Mouse (Mus musculus) midbrain, embryonic 15.5 days (tissue): ENCODE measurements around the gene Gldc. TPM values are rescaled to one million over a fixed set of nuclear protein-coding genes. Genes with fewer than 3 reads are reported as not detected.

ENCODE experiments used
- ATAC-seq: fragments of 200-750 bp; cut with Nextera tagmentation; replicated peaks from 2 replicates; pipeline ENCODE4 v1.8.0; 2017; ENCODE audit warnings: moderate TSS enrichment
- H3K27ac ChIP-seq: fragments of 300-500 bp; sonication (generic); 2 replicates; pipeline ENCODE4 v1.5.1; 2015; ENCODE audit warnings: mild to moderate bottlenecking, inconsistent platforms
- H3K27me3 ChIP-seq: fragments of 300-500 bp; sonication (generic); replicated peaks from 2 replicates; pipeline ENCODE4 v1.6.1; 2015; ENCODE audit warnings: inconsistent platforms
- H3K36me3 ChIP-seq: fragments of 300-500 bp; sonication (generic); replicated peaks from 2 replicates; pipeline ENCODE4 v1.6.1; 2015; ENCODE audit warnings: inconsistent platforms
- H3K4me1 ChIP-seq: fragments of 300-500 bp; sonication (generic); 2 replicates; pipeline ENCODE4 v1.6.1; 2015; ENCODE audit warnings: inconsistent platforms
- H3K4me2 ChIP-seq: fragments of 300-500 bp; sonication (generic); 2 replicates; pipeline ENCODE4 v1.6.1; 2015; ENCODE audit warnings: inconsistent platforms, mild to moderate bottlenecking, moderate library complexity
- H3K4me3 ChIP-seq: fragments of 300-500 bp; sonication (generic); 2 replicates; pipeline ENCODE4 v1.5.1; 2015; ENCODE audit warnings: mild to moderate bottlenecking, inconsistent platforms
- H3K9ac ChIP-seq: fragments of 300-500 bp; sonication (generic); 2 replicates; pipeline ENCODE4 v1.6.1; 2015; ENCODE audit warnings: mild to moderate bottlenecking, inconsistent platforms
- H3K9me3 ChIP-seq: fragments of 300-500 bp; sonication (generic); 2 replicates; pipeline ENCODE4 v1.6.1; 2016; ENCODE audit warnings: inconsistent platforms
- WGBS: fragments of 180-500 bp; shearing (Covaris S2); methylation state at CpG from one replicate; pipeline ENCODE4 v1.1.7; 2015; ENCODE audit warnings: mixed read lengths; 5-methylcytosine and 5-hydroxymethylcytosine counted together
- polyA plus RNA-seq: library from polyadenylated mRNA; unstranded; fragments of >200 nt; fragmentation: Nextera tagmentation; extraction: Ambion mirVana; gene quantifications from 2 replicates; pipeline ENCODE4 v1.2.1, GENCODE M21; 2015

Gene Gldc
- polyA plus RNA-seq, 1 experiment from 2014 or later = 6.6 TPM

DNA sequence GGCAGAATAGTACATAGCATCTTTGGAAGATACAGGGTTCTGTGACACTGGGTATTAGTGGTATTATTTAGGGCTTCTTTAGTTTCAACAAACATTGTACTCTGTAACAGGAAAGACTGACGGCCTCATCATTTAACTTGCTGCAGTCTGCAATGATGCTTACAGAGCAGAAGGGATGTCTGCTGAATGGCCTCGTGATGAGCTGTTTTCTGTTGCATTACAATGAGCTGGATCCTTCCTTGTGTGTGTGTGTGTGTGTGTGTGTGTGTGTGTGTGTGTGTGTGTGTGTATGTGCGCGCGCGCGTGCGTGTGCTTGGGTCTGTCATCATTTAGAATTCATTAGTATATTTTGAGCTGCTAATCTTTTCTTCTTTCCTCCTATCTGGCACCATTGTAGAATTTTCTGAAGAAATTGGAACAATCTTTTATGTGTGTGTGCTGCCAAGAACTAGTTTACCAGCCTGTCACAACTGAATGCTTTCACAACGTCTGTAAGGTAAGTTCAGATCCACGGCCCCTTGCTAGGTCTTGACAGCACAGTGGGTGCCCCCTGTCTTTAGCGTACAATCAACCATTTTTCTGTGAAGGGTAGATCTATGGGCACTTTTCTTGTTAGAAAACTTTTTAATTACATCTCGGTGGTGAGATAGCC, 83.5 kb downstream of the Gldc start:
- peaks cover 22% of the 10 kb centered on the region; the same call in 1 of the 2 replicates for H3K36me3 ChIP-seq
- H3K27me3 ChIP-seq = no peaks in the 10 kb centered on the region
- H3K4me1 ChIP-seq = peaks cover 4% of the 10 kb centered on the region; the same call in 1 of the 2 replicates
- no peak overlapping the region for H3K27ac ChIP-seq
- no peak overlapping the region for H3K4me3 ChIP-seq
- WGBS = 81% methylated on average over 12 of the region's 12 CpGs
- no peak overlapping the region for H3K9ac ChIP-seq
- no peak overlapping the region for H3K4me2 ChIP-seq
- H3K9me3 ChIP-seq = no peaks in the 10 kb centered on the region
- ATAC-seq = no peak

DNA sequence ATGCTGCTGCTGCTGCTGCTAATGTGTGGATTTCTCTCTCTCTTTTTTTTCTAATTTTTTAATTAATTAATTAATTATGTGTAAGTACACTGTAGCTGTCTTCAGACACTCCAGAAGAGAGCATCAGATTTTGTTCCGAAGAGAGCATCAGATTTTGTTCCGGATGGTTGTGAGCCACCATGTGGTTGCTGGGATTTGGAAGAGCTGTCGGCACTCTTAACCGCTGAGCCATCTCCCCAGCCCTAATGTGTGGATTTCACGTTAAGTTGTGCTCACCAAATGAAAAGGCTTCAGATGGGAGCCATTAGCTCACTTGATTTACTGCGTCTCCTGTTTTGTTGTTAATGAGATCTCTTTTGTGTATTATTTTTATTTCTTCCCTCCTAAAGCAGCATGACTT, 85.1 kb downstream of the Gldc start:
- Histone ChIP-seq H3K27ac (no peak overlapping the region), H3K9me3 (no peaks in the 10 kb centered on the region), H3K4me1 (no peaks in the 10 kb centered on the region), H3K4me3 (no peak overlapping the region), H3K27me3 (no peaks in the 10 kb centered on the region), H3K36me3 (peaks cover 27% of the 10 kb centered on the region; the same call in 1 of the 2 replicates), H3K4me2 (no peak overlapping the region), H3K9ac (no peak overlapping the region)
- 85% methylated on average over 6 of the region's 6 CpGs for WGBS
- ATAC-seq = no peak

DNA sequence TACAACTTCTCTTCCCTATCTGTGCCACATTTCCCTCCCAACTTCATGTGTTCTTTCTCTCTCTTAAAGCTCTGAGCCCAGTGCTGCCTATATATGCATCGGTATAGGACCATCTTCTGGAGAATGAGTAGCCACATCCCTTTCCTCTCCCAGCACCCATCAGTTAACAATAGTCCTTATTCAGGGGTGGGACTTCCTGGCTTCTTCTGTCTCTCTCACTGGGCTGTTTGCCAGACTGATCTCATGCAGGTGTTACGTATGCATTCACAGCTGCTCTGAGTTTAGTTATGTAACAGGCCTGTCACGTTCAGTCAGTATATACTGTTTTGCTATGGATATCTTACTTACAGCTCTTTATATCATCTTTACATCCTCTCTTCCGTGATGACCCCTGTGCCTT, 109.4 kb downstream of the Gldc start:
- H3K4me3 ChIP-seq = no peak overlapping the region
- WGBS = 71% methylated on average over 4 of the region's 4 CpGs
- no peak for ATAC-seq
- H3K4me1 ChIP-seq = no peaks in the 10 kb centered on the region
- no peak overlapping the region for H3K4me2 ChIP-seq
- H3K27me3 ChIP-seq = no peaks in the 10 kb centered on the region
- no peaks in the 10 kb centered on the region for H3K9me3 ChIP-seq
- no peak overlapping the region for H3K9ac ChIP-seq
- H3K27ac ChIP-seq = no peak overlapping the region
- no peaks in the 10 kb centered on the region for H3K36me3 ChIP-seq

DNA sequence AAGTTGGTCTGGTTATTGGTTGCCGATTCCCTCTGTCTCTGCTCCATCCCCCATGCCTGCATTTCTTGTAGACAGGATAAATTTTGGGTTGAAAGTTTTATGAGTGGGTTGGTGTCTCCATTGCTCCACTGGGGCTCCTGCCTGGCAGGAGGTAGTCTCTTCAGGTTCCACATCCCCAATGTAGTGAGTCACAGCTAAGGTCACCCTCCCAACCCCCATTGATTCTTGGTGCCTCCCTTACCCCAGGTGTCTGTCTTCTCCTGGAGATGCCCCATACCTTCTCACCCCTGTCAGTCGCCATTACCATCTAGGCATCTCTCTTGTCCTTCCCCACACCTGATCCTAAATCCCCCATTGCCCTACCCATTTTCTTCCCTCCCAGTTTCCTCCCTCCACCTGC, 121.0 kb downstream of the Gldc start:
- no peak overlapping the region for H3K27ac ChIP-seq
- H3K36me3 ChIP-seq = no peaks in the 10 kb centered on the region
- no peak overlapping the region for H3K4me2 ChIP-seq
- no peak for ATAC-seq
- no peaks in the 10 kb centered on the region for H3K9me3 ChIP-seq
- H3K4me1 ChIP-seq = 0 out of 2 replicates have a peak, but pooled peaks cover 5% of the 10 kb centered on the region
- H3K27me3 ChIP-seq = no peaks in the 10 kb centered on the region
- no peak overlapping the region for H3K9ac ChIP-seq
- no peak overlapping the region for H3K4me3 ChIP-seq
- WGBS = 92% methylated on average over 2 of the region's 2 CpGs

DNA sequence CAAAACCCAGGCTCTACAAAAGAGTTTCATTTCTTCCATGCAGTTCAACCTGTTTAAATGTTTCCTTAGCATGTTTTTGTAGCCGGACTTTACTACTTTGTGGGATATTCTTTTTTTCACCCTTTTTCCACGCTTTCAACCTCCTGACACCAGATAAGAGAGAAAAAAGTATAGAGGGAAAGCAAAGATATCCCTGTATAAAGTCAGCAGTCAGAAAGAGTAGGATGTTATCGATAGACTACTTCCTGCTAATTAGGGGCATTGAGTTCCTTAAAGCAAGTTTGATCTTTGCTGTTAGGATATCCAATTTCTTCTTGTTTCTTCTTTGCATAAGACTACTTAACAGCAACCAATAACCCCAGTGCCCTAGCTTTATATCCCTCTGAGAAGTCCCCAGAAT, 123.8 kb downstream of the Gldc start:
- no peak for ATAC-seq
- WGBS = 89% methylated on average over 3 of the region's 3 CpGs

DNA sequence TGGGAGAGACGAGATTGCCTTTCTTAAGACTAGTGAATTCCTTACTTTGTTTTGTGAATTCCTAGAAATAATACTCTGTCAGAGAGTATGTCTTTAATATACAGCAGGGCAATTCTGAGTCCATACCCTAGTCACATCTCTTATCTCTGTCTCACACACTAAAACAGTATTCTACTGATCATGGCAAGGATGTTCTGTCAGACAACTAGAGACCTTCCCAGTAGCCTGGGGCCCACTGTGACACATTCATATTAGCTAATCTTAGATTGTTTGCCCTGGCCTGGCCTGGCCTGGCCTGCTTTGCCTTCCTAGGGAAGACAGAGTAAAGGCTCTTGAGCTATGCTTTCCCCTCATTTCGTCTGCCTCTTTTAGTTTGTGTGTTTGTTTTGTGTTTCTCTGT, 124.6 kb downstream of the Gldc start:
- H3K9me3 ChIP-seq = no peaks in the 10 kb centered on the region
- H3K27ac ChIP-seq = no peak overlapping the region
- H3K9ac ChIP-seq = no peak overlapping the region
- ATAC-seq = no peak
- 85% methylated on average over 2 of the region's 2 CpGs for WGBS
- 0 out of 2 replicates have a peak, but pooled peaks cover 5% of the 10 kb centered on the region for H3K4me1 ChIP-seq
- H3K36me3 ChIP-seq = no peaks in the 10 kb centered on the region
- no peak overlapping the region for H3K4me3 ChIP-seq
- H3K27me3 ChIP-seq = no peaks in the 10 kb centered on the region
- H3K4me2 ChIP-seq = no peak overlapping the region

More for the DNA sequence above, 123.8 kb downstream of the Gldc start:
- Histone ChIP-seq H3K9ac (no peak overlapping the region), H3K36me3 (no peaks in the 10 kb centered on the region), H3K9me3 (no peaks in the 10 kb centered on the region), H3K4me1 (0 out of 2 replicates have a peak, but pooled peaks cover 5% of the 10 kb centered on the region), H3K27me3 (no peaks in the 10 kb centered on the region), H3K4me3 (no peak overlapping the region), H3K4me2 (no peak overlapping the region), H3K27ac (no peak overlapping the region)

Other genes starting within 250 kb of the Gldc start
- not detected in 2 replicates for gene Trpd52l3, start 171.6 kb downstream of the Gldc start, polyA plus RNA-seq
- gene Uhrf2, start 144.9 kb downstream of the Gldc start, polyA plus RNA-seq = 54.2 and 57.0 TPM in 2 replicates
- gene Mbl2, start 57.5 kb upstream of the Gldc start, polyA plus RNA-seq = not detected in 2 replicates